Mouse (Mus musculus): ENCODE results near the gene Epha2. TPM values are rescaled to one million over a fixed set of nuclear protein-coding genes. Genes with fewer than 3 reads are reported as not detected.

Gene Epha2
- total RNA-seq, 2 experiments from 2014 or later: 1.3 to 1.5 TPM

GRCm38 (mm10) chr4:141279327-141279726 lies 21.7 kb upstream of the Epha2 start:
- DNase-seq (ENCODE audit: low spot score in 2 of 2): no peak

- DNase-seq (ENCODE audit: low spot score in 2 of 2): no peak
These were observed 21.3 kb upstream of the Epha2 start for GRCm38 (mm10) chr4:141279783-141280182.

DNA sequence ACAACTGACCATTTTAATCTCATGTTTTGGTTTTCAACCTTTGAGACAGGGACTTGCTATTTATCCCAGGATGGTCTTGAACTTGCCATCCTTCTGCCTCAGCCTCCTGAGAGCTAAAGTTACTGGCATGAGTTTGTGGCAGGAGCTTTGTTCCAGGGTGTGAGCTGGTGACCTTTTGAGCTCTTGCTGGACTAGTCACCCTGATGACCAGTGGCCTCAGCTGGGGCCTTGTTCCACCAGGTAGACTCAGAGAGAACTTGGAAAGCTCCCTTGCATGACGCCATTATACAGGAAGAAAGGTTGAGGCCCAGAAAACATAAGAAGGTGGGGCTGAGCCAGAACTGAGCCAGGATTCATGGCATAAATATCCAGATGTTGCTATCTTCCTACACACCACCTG lies 20.6 kb upstream of the Epha2 start:
- DNase-seq (ENCODE audit: low spot score in 2 of 2): no peak

GRCm38 (mm10) chr4:141281153-141281552 lies 19.9 kb upstream of the Epha2 start:
- DNase-seq (ENCODE audit: low spot score in 2 of 2): no peak

DNA sequence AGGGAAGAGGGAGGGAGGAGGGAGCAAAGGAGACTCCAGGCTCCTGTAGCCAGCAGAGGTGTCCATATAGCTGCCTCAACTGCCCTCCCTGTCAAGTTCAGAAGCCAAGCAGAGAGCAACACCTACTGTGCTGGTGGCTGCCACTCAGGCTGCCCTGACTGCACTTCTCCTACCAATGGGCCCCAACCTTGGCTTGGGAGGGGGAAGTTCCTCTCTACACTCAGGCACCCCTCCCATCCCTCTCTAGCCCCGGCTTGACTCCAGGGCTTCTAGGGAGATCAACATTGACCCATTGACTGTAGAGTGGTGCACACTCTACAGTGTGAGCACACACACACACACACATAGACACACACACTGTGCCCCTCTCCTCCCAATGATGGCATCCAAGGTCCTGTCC lies 19.5 kb upstream of the Epha2 start:
- no peak for DNase-seq (ENCODE audit: low spot score in 2 of 2)

DNA sequence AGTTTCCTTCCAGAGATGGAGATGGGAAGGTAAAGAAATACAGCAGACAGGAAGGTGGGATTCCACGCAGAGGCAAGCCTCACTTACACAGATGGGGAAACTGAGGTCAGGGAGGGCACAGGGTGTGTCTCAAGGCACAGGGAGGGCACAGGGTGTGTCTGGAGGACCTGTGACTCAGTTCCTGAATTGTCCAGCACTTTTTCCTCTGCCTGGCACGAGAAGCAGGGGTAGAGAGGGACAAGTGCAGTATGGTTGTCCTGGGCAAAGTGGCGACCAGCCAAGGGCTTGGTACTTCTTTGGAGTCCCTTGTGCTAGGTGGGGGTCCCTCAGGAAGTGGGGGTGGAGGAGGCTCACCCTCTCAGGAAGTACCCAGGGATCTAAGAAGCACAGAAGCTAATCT lies 19.0 kb upstream of the Epha2 start:
- DNase-seq (ENCODE audit: low spot score in 2 of 2): no peak

GRCm38 (mm10) chr4:141282623-141283022 lies 18.4 kb upstream of the Epha2 start:
- DNase-seq (ENCODE audit: low spot score in 2 of 2): no peak

DNA sequence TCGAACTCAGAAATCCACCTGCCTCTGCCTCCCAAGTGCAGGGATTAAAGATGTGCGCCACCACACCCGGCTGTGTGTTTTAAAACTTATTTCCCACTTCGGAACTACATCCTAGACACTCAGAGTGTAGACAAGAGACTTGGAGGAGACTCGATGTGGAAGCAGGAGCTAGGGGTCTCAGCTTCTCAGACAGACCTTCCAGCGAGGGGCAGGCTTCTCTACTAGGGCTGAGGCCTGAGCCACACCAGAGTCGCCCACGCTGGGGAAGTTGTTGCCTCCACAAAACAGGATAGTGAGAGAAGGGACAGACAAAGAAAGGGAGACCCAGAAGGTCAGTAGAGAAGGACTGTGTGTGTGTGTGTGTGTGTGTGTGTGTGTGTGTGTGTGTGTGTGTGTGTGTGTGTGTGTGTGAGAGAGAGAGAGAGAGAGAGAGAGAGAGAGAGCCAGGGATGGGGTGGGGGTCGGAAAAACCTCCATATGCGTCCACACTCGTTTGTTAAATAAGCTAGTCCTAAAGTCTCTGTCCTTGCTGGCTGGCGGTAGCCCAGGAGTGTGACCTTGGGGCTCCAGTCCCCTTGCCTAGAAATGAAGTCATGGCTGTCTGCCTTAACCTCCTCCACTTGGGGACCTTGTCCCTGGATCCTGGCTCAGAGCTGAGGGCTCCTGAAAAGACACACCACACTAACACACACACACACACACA lies 17.7 kb upstream of the Epha2 start:
- no peak for DNase-seq (ENCODE audit: low spot score in 2 of 2)

DNA sequence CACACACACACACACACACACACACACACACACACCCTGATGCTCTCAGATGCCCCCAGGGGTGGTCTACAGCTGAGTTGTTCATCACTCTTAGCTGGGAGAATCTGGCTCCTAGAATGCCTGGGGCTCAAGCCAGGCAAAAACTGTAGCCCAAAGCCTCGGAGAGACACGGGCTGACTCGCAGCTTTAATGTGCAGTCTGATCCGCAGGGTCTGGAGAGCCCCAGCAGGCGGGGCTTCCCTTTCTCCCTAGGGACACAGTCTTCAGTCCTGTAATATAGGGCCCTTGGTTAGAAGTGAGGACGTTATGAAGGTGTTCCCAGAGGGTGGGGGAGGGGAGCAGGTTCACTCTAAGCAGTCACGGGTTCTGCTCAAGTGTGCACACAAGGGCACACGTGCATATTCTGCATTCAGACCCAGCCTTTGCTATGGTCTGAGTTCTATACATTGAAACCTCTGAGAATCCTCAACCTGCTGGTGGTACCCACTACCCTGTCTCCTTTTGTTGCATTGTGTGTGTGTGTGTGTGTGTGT lies 17.1 kb upstream of the Epha2 start:
- DNase-seq (ENCODE audit: low spot score in 2 of 2): no peak

GRCm38 (mm10) chr4:141284486-141284885 lies 16.6 kb upstream of the Epha2 start:
- DNase-seq (ENCODE audit: low spot score in 2 of 2): no peak

DNA sequence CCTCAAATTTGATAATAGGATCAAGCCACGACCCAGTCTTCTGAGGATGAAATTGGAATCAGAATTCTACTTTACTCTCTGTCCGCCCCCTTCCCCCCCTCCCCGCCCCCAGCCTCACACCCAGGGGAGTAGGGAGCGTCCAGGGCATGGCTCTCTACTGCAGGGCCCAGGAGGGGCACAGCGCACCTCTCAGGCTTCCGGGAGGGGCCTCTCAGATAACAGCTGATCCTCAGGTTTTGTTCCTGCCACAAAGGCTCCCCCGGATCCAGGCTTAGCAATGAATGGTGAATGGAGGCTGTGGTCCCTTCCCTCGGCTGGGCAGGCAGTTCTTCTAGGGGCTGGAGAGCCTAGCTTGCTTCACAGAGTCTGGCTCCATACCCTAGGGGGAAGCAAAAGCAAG lies 15.9 kb upstream of the Epha2 start:
- no peak for DNase-seq (ENCODE audit: low spot score in 2 of 2)

GRCm38 (mm10) chr4:141286860-141287517 lies 14.1 kb upstream of the Epha2 start:
- DNase-seq (ENCODE audit: low spot score in 2 of 2): no peak

GRCm38 (mm10) chr4:141287518-141288004 lies 13.5 kb upstream of the Epha2 start:
- DNase-seq (ENCODE audit: low spot score in 2 of 2): no peak

GRCm38 (mm10) chr4:141288152-141288551 lies 12.9 kb upstream of the Epha2 start:
- DNase-seq (ENCODE audit: low spot score in 2 of 2): no peak

DNA sequence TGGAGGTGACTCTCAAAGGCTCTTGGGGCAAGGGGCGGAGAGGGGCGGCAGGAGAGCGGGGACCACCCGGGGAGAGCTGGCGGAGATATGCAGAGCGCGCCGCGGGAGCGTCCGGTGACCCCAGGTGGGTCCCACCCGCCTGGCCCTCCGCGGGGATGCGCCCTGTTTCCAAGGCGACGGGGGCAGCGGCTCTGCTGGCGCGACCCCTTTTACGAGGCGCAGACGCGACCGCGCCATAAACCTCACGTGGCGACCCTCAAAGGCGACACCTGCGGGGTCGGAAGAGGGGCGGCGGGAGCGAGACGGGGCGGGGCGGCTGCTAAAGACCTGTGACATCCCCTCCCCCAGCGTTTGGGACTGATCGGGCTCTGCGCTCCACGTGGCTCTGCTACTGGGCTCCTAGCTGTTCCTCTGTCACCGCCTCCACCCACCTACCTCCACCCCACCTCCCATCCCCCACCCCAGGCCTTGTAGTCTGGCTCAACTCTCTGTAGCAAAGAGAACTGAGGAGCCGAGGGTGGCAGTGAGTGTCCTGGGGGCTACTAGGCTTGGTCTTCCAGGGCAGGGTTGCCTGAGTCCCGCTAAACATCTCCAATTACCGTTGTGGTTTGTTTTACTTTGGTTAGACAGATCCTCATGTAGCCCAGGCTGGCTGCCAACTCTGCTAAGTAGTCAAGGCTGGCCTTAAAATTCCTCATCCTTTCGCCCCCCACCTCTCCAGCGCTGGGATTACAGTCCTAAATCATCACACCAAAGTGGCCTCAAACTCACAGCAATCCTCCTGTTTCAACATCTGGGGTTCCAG lies 9.3 kb upstream of the Epha2 start:
- DNase-seq (ENCODE audit: low spot score in 2 of 2): no peak

DNA sequence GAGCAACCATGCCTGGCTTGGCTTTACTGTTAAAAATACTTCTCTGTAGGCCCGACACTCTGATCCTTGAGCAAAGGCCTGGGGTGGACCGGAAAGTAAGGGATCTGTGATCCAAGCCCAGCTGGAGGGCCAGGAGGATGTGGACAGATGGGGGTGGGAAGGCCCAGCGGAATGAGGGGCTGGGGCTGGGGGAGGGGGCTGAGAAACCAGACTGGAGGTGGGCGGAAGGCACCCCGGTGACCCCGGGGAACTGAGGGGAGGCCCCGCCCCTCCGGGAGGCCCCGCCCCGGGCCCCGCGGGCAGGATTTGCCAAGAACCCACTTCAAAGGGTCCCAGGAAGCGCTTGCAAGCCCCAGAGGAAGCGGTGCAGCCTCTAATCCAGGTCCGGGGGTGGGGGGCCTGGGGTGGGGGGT lies 5.3 kb upstream of the Epha2 start:
- no peak for DNase-seq (ENCODE audit: low spot score in 2 of 2)

- DNase-seq (ENCODE audit: low spot score in 2 of 2): no peak
These were observed 3.1 kb upstream of the Epha2 start for GRCm38 (mm10) chr4:141297934-141298333.

DNA sequence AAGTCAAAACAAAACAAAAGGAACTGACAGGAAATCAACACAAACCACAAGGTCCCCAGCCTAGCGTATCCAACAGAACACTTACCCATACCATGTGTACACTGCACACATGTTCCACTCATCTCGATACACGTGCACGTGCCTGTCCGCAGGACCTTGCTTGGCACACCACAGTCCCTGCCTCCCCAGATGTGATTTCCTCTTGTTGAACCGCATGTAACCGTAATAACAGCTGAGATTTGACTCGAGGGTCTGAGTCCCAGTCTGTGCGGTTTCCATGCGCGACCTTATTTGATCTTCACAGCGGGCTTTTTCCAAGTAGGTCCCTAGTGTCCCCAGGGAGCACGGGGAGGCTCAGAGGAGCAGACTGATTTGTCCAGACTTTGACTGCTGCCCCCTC lies 1.7 kb upstream of the Epha2 start:
- no peak for DNase-seq (ENCODE audit: low spot score in 2 of 2)

- DNase-seq (ENCODE audit: low spot score in 2 of 2): no peak
These were observed 844 bp upstream of the Epha2 start for GRCm38 (mm10) chr4:141300196-141300595.

DNA sequence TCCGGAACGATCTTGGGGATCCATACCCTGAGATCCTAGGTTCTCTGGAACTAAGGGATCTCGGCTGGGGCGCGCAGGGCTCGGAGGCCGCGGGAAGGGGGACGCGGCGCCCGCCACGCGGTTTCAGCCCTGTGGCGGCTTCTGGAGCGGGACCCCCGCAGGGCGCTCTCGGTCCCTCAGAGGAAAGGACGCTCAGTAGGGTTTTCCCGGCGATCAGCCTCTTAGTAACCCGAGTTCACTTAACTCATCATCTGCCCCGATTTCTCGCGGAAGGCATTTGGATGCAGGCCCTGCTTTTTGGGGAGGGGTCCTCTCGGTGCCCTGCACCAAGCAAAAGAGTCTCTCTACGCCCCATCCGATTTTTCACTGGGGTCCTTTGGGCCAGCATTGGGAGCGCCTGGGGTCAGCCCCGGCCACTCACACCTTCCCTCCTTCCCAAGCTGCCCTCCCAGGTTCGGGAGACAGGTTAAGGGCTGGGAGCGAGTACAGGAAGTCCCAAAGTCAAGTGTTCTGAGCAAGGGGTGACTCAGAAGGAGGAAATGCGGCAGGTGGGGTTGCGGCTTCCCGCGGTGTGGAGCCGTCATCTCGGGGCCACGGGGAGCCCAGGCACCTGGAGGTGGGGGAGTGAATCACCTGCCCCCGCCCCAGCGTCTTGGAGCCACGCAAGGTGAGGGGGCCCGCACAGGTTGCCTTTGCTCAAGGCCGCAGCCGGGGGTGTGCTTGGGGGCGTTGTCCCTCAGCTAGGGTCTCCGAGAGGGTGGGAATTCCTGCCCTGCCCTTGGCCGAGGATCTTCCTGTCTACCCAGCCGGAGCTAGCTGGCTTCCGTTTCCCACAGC lies 769 bp downstream of the Epha2 start:
- DNase-seq (ENCODE audit: low spot score in 2 of 2): no peak

Measured in left cerebral cortex, adult 18-20 months (tissue).